Mouse (Mus musculus): ENCODE data around the gene Vcan. TPM values are rescaled to one million over a fixed set of nuclear protein-coding genes. Genes with fewer than 3 reads are reported as not detected.

The Vcan gene
- polyA plus RNA-seq, 1 experiment, result 18.4 TPM

DNA sequence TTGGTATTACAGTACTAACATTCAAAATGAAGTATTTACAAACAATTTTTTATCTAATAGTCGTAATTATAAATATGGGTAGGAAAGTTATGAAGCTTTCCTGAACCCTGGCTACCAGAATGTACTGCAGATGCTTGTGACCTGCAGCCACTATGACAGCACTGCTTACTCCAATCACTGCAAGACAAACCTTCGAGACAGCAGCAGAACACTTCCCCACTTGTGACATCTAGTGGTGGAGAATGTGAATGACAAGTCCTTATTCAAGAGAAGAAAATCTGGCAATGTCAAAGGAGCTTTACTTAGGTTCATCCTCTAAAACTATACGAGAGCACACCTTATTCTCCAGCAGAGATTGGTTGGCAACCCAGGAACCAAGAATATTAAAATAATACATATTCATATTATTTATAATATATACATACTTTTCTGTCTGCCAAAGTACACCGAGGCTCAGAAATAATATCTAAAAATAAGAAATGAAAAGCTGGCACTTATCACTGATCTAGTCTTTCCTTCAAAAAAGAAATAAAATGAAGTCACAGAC is 108.1 kb downstream of the Vcan start:
- peak in 1 of 2 experiments; percentile 84 for DNase-seq (ENCODE audit: extremely low spot score in 1 of 2, low spot score in 1 of 2)

DNA sequence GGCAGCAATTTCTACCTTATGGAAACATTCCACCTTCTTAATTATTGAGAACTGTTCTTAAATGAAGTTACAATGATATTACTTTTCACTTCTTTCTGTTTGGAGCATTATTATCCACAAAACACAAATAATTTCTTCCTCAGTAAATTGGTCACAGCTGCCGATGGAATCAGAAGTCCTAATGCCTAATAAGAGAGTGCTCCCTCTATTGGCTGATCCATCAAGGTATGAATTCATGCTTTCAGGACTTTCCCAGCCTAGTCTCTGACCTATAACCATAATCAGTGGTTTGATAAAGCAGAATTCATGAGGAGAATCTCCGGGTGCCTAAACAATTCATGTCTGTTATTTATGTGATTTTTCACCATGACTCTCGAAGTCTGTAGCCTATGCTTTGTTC is 123.2 kb downstream of the Vcan start:
- DNase-seq (ENCODE audit: extremely low spot score in 1 of 2, low spot score in 1 of 2), result no peak

DNA sequence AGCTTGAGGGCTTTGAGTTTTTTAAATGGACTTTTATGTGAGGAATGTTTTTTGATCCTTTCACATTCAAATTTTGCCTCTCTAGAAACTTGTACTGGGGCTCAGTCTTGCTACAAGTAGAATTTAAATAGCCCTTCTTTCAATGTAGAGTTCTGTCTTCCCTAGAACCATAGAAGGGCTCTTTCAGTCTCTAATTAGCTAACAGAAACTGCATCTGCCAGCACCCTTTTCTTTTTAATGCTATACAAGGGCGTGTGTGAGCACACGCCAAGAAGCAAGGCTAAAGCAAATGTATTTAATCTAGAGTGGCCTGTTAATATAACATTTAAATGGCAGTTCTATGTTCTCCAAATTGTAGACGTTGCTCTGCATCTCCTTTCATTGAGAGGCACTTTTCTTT is 134.9 kb downstream of the Vcan start:
- DNase-seq (ENCODE audit: extremely low spot score in 1 of 2, low spot score in 1 of 2), result peak in 1 of 2 experiments; percentile 16

Other genes with a start within 250 kb of the Vcan start
- 22.2 and 24.4 TPM in 2 replicates for gene Hapln1, start 202.7 kb downstream of the Vcan start, polyA plus RNA-seq (2012; rRNA removed)